Mouse (Mus musculus) lung, embryonic 15.5 days (tissue): ENCODE measurements around the gene BC034090. TPM values are rescaled to one million over a fixed set of nuclear protein-coding genes. Genes with fewer than 3 reads are reported as not detected.
A peak's percentile ranks its signal among the peaks of the same experiment; 100 is the strongest.

Experiments used
- ATAC-seq: fragments of 200-750 bp; cut with Nextera tagmentation; 2 replicates; pipeline ENCODE4 v1.8.0; 2017; ENCODE audit warnings: moderate number of reproducible peaks, borderline replicate concordance; ENCODE audit not compliant: low FRiP score, low TSS enrichment; ENCODE audit errors: extremely low read depth
- H3K27ac ChIP-seq: fragments of 300-500 bp; sonication (generic); 2 replicates; pipeline ENCODE4 v1.5.1; 2015; ENCODE audit warnings: moderate library complexity, mild to moderate bottlenecking, inconsistent platforms
- H3K27me3 ChIP-seq: fragments of 300-500 bp; sonication (generic); 2 replicates; pipeline ENCODE4 v1.6.1; 2015; ENCODE audit warnings: inconsistent platforms
- H3K36me3 ChIP-seq: fragments of 300-500 bp; sonication (generic); 2 replicates; pipeline ENCODE4 v1.6.1; 2015; ENCODE audit warnings: inconsistent platforms
- H3K4me1 ChIP-seq: fragments of 300-500 bp; sonication (generic); 2 replicates; pipeline ENCODE4 v1.6.1; 2015; ENCODE audit warnings: inconsistent platforms
- H3K4me2 ChIP-seq: fragments of 300-500 bp; sonication (generic); 2 replicates; pipeline ENCODE4 v1.6.1; 2015; ENCODE audit warnings: inconsistent platforms, mild to moderate bottlenecking, moderate library complexity
- H3K4me3 ChIP-seq: fragments of 300-500 bp; sonication (generic); 2 replicates; pipeline ENCODE4 v1.5.1; 2015; ENCODE audit warnings: mild to moderate bottlenecking, inconsistent platforms
- H3K9ac ChIP-seq: fragments of 300-500 bp; sonication (generic); 2 replicates; pipeline ENCODE4 v1.6.1; 2015; ENCODE audit warnings: inconsistent platforms
- H3K9me3 ChIP-seq: fragments of 300-500 bp; sonication (generic); 2 replicates; pipeline ENCODE4 v1.6.1; 2016; ENCODE audit warnings: inconsistent platforms
- WGBS: fragments of 180-500 bp; shearing (Covaris S2); methylation state at CpG from one replicate; pipeline ENCODE4 v1.1.7; 2015; 5-methylcytosine and 5-hydroxymethylcytosine counted together
- polyA plus RNA-seq: library from polyadenylated mRNA; unstranded; fragments of >200 nt; fragmentation: Nextera tagmentation; extraction: Ambion mirVana; gene quantifications from 2 replicates; pipeline ENCODE4 v1.2.1, GENCODE M21; 2015

The BC034090 gene
- polyA plus RNA-seq, 1 experiment from 2014 or later, result 4.2 TPM

DNA sequence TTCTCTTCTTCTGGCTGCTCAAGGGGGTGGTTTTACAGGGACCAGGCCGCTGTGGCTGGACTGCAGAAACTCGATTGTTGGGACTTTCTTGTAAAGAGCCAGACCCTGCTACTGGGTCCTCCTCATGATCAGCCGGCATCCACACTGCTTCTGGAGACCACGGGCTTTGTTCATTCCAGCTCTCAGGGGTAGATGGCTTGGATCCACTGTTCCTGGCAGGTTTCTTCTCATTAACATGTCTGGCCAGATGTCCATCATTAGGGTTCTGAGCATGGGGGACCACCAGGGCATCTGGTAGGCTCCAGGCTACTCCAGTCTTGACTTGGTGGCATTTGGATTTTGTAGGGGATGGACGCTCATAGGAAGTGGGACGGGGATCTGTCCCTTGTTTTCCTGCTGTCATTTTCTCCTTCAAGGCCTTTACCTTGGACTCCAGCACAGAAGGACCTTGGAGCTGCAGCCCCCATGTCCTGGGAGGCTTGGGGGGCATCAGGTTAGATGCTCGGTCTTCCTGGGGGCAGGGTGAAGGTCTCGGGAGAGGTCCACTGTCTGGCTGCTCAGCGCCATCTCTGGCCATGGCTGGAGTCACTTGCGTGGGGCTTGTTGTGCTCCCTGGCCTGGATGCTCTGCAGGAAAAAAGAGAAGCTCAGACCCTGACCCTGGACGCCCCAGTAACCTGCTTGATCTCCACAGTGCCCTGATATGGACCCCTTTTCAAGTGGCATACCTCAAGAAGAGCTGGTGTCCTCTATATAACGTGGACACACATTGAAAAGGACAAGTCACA lies 2.4 kb downstream of the BC034090 start:
- peaks cover 20% of the 10 kb centered on the region for H3K27me3 ChIP-seq
- H3K4me2 ChIP-seq, result no peak overlapping the region
- 77% methylated on average over 12 of the region's 12 CpGs for WGBS
- no peak overlapping the region for H3K27ac ChIP-seq
- peaks cover 17% of the 10 kb centered on the region; the same call in 1 of the 2 replicates for H3K4me1 ChIP-seq
- ATAC-seq, result no peak
- no peak overlapping the region for H3K9ac ChIP-seq
- H3K9me3 ChIP-seq, result no peaks in the 10 kb centered on the region
- 0 out of 2 replicates have a peak, but pooled peaks cover 3% of the 10 kb centered on the region for H3K36me3 ChIP-seq
- no peak overlapping the region for H3K4me3 ChIP-seq

DNA sequence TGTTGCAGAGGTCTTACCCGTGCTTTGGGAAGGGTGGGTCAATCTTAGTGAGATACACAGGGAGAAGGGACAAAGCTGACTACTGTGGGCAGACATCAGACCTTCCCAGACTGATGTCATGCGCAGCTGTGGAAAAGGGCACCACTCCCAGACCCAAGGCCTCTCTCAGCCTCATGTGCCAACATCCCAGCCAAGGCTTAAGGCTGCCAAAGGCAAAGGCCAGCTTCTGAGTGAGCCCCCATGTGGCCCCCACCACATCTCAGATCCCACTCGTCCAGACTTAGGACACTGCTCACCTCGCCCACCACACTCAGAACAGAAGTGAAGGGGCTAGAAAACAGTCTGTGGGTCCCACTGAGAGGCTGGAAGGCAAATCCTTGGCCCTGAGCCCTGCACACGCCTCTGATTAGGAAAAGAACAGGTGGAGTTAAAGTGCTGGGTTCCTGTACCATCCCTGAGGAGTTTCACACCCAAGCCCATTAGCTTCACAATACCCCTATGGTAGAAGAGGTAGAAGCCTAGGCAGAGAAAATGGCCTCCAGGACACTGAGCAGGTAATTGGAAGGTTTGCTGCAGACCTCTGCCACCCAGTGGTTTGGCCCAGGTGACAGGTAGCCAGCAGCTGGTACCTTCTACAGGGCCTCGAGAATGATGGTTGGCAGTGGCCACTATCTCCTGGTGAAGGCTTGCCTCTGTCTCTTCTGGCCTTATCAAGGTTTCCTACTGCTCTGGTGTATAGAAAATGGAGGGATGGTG lies 4.1 kb downstream of the BC034090 start:
- no peak for ATAC-seq
- no peak overlapping the region for H3K9ac ChIP-seq
- H3K4me3 ChIP-seq, result no peak overlapping the region
- H3K4me1 ChIP-seq, result peaks cover 32% of the 10 kb centered on the region
- no peaks in the 10 kb centered on the region for H3K9me3 ChIP-seq
- WGBS, result 87% methylated on average over 6 of the region's 6 CpGs
- H3K27ac ChIP-seq, result no peak overlapping the region
- 0 out of 2 replicates have a peak, but pooled peaks cover 3% of the 10 kb centered on the region for H3K36me3 ChIP-seq
- peaks cover 17% of the 10 kb centered on the region for H3K27me3 ChIP-seq
- no peak overlapping the region for H3K4me2 ChIP-seq

DNA sequence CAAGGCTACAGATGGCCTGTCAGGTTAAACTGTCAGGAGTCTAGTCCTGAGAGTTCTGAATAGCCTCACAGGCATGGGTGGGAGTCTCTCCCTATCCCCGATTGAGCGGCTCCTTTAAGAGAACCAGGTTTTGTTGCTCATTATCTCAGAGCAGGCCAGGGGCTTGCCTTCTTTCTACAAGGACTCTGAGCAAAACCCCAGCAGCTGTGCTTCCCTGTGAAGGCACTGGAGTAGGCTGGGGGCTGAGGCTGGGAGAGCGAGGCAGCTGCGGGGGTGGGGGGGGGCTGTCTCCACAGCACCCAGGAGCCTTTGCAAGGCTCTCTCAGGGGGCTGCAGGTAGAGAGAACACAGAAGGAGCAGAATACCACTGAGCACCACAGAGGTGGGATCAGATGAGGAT lies 5.1 kb downstream of the BC034090 start:
- no peak for ATAC-seq
- Histone ChIP-seq H3K27ac (no peak overlapping the region), H3K4me3 (no peak overlapping the region), H3K9me3 (no peaks in the 10 kb centered on the region), H3K9ac (no peak overlapping the region), H3K36me3 (0 out of 2 replicates have a peak, but pooled peaks cover 3% of the 10 kb centered on the region), H3K4me1 (peaks cover 32% of the 10 kb centered on the region), H3K4me2 (no peak overlapping the region), H3K27me3 (peaks cover 7% of the 10 kb centered on the region)
- WGBS, result 77% methylated on average over 4 of the region's 4 CpGs

- WGBS, result 81% methylated on average over 5 of the region's 5 CpGs
- no peak overlapping the region for H3K27ac ChIP-seq
- no peak for ATAC-seq
These were observed 6.1 kb downstream of the BC034090 start for GRCm38 (mm10) chr1:155238126-155238525.

GRCm38 (mm10) chr1:155237390-155237789 lies 6.9 kb downstream of the BC034090 start:
- Histone ChIP-seq H3K27me3 (no peaks in the 10 kb centered on the region; the same call in 1 of the 2 replicates), H3K4me3 (no peak overlapping the region), H3K4me1 (peaks cover 44% of the 10 kb centered on the region), H3K9me3 (no peaks in the 10 kb centered on the region), H3K9ac (no peak overlapping the region), H3K4me2 (no peak overlapping the region), H3K36me3 (0 out of 2 replicates have a peak, but pooled peaks cover 3% of the 10 kb centered on the region), H3K27ac (no peak overlapping the region)
- ATAC-seq, result no peak
- 76% methylated on average over 11 of the region's 11 CpGs for WGBS

More at GRCm38 (mm10) chr1:155238126-155238525, 6.1 kb downstream of the BC034090 start:
- no peaks in the 10 kb centered on the region; the same call in 1 of the 2 replicates for H3K27me3 ChIP-seq
- H3K4me1 ChIP-seq, result peaks cover 37% of the 10 kb centered on the region
- H3K4me2 ChIP-seq, result no peak overlapping the region
- H3K36me3 ChIP-seq, result 0 out of 2 replicates have a peak, but pooled peaks cover 3% of the 10 kb centered on the region
- H3K9me3 ChIP-seq, result no peaks in the 10 kb centered on the region
- H3K4me3 ChIP-seq, result no peak overlapping the region
- no peak overlapping the region for H3K9ac ChIP-seq

DNA sequence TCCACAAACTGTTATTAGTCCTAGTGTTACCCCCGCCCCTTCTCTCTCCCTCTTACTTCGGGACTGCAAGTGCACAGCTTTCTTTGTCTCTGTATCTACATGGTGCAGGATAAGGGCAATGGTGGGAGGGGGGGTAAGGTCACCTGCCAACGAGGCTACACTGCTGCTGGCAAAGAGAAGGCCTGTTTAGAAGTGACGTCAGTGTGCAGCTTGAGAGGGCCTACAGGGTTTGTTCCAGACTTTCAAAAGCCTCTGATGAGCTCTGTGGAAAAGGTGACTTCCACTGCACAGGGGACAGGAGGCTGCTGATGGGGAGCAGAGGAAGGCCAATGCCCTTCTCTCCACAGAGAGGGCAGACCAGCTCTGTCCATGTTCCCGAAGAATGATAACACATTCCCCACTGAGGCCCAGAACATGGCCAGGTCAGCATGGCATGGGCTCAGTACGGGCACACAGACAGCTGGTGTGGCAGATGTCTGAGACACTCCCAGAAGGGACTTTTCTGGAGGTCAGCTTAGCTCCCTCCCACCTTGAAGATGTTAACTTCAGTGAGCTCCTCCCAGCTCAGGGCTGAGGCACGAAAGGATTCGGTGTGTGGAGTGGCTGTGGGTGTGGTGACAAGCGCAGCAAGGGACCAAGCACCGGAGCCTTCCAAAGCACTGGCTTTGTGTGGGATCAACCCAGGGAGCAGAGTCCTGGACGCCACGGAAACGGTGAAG lies 7.8 kb downstream of the BC034090 start:
- no peak overlapping the region for H3K9ac ChIP-seq
- WGBS, result 60% methylated on average over 13 of the region's 13 CpGs
- H3K27ac ChIP-seq, result no peak overlapping the region
- no peak overlapping the region for H3K4me2 ChIP-seq
- peaks cover 46% of the 10 kb centered on the region for H3K4me1 ChIP-seq
- H3K27me3 ChIP-seq, result no peaks in the 10 kb centered on the region
- no peak overlapping the region for H3K4me3 ChIP-seq
- no peaks in the 10 kb centered on the region for H3K9me3 ChIP-seq
- H3K36me3 ChIP-seq, result 0 out of 2 replicates have a peak, but pooled peaks cover 3% of the 10 kb centered on the region
- no peak for ATAC-seq

- no peak overlapping the region for H3K4me3 ChIP-seq
- H3K4me2 ChIP-seq, result no peak overlapping the region
- no peaks in the 10 kb centered on the region for H3K27me3 ChIP-seq
- no peaks in the 10 kb centered on the region for H3K36me3 ChIP-seq
- ATAC-seq, result no peak
- peaks cover 46% of the 10 kb centered on the region for H3K4me1 ChIP-seq
- H3K9ac ChIP-seq, result no peak overlapping the region
- no peak overlapping the region for H3K27ac ChIP-seq
- no peaks in the 10 kb centered on the region for H3K9me3 ChIP-seq
- 14% methylated on average over 2 of the region's 2 CpGs for WGBS
These were observed 8.6 kb downstream of the BC034090 start for GRCm38 (mm10) chr1:155235641-155236040.

DNA sequence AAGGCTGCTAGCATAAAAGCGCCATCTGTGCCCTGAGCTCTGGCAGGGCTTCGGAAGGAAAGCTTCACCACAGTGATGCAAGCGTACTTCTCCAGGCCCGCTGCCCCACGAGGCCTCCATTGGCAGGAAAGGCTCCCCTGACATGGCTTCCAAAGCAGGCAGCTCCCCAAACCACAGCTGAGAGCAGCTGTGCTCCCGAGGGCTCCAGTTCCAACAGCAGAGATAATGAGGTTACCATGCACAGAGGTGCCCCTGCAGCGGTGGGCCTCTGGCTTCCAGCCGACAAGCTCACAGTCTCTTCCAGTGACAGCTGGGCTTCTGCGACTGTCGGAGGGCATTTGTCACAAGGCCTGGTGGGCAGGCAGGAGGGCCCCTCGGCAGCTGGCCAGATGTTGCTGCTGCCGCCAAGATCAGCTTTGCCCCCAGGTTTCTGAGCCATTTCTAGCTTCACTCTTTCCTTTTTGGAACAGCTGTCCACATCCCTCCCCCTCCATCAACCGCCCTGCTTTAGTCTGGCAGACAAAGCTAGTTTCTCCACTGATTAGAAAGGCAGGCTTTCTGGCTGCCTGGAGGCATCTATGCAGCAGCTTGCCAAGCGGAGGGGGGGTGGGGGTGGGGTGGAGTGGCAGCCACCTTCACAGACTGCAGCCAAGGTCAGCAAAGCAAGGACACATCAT lies 10.2 kb downstream of the BC034090 start:
- H3K4me1 ChIP-seq, result peaks cover 56% of the 10 kb centered on the region
- no peaks in the 10 kb centered on the region for H3K27me3 ChIP-seq
- H3K4me2 ChIP-seq, result peak overlapping the region; percentile 30; the same call in 1 of the 2 replicates
- H3K36me3 ChIP-seq, result no peaks in the 10 kb centered on the region
- H3K4me3 ChIP-seq, result no peak overlapping the region
- H3K9ac ChIP-seq, result no peak overlapping the region
- H3K9me3 ChIP-seq, result no peaks in the 10 kb centered on the region
- 27% methylated on average over 14 of the region's 14 CpGs for WGBS
- ATAC-seq, result peak; percentile 80
- peak overlapping the region; percentile 91 for H3K27ac ChIP-seq

DNA sequence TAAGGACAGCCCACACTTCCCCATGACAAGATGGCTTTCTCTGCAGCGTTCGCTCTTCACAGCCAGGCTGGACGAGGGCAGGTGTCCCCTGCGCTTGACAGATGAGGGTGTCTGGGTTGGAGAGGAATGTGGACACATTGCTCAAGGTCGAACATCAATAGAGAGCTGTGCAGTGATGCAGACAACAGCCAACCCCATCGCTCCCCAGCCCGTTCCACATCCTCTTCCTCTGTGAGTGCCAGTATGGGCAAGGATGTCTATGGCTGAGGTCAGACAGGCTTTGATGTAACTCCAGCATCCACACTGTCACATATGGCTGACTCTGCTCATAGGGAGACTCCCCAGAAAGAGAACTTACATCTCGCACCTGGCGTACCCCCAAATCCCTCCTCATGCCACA lies 10.9 kb downstream of the BC034090 start:
- Histone ChIP-seq H3K4me3 (no peak overlapping the region), H3K27ac (peak overlapping the region; percentile 91), H3K27me3 (no peaks in the 10 kb centered on the region), H3K9me3 (no peaks in the 10 kb centered on the region), H3K9ac (no peak overlapping the region), H3K4me1 (peaks cover 56% of the 10 kb centered on the region), H3K36me3 (no peaks in the 10 kb centered on the region), H3K4me2 (no peak overlapping the region)
- WGBS, result 66% methylated on average over 9 of the region's 9 CpGs
- ATAC-seq, result peak; percentile 2; the same call in 1 of the 2 replicates

DNA sequence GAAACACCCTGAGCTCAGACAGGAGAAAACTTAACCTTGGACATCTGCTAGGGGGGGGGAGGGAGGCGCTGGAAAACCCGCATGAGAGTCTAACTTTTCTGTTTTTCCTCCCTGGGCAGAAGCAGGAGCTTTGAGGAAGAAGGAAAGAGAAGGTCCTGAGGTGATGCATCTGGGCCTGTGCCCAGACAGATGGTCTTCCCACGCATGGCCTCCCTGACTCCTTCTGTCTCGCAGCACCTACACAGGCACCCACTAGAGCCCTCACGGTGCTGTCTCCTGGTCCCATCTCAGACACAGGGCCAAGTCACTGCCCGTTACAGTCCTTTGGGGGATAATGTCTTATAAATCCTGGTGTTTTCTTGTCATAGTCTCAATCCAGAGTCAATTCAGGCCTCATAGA lies 11.5 kb downstream of the BC034090 start:
- Histone ChIP-seq H3K4me1 (peaks cover 56% of the 10 kb centered on the region), H3K27ac (peak overlapping the region; percentile 91), H3K27me3 (no peaks in the 10 kb centered on the region), H3K9ac (no peak overlapping the region), H3K4me3 (no peak overlapping the region), H3K4me2 (no peak overlapping the region), H3K9me3 (no peaks in the 10 kb centered on the region), H3K36me3 (no peaks in the 10 kb centered on the region)
- no peak for ATAC-seq
- 65% methylated on average over 6 of the region's 6 CpGs for WGBS

GRCm38 (mm10) chr1:155232385-155232784 lies 11.9 kb downstream of the BC034090 start:
- WGBS, result 64% methylated on average over 12 of the region's 12 CpGs
- H3K4me1 ChIP-seq, result peaks cover 55% of the 10 kb centered on the region
- no peak overlapping the region for H3K4me3 ChIP-seq
- no peak overlapping the region for H3K4me2 ChIP-seq
- no peak for ATAC-seq
- H3K27ac ChIP-seq, result peak overlapping the region; percentile 91
- no peaks in the 10 kb centered on the region for H3K9me3 ChIP-seq
- H3K27me3 ChIP-seq, result no peaks in the 10 kb centered on the region
- no peaks in the 10 kb centered on the region for H3K36me3 ChIP-seq
- no peak overlapping the region for H3K9ac ChIP-seq
